11 mouse cellular contexts compared by ENCODE assay signal in the genomic region with DNA sequence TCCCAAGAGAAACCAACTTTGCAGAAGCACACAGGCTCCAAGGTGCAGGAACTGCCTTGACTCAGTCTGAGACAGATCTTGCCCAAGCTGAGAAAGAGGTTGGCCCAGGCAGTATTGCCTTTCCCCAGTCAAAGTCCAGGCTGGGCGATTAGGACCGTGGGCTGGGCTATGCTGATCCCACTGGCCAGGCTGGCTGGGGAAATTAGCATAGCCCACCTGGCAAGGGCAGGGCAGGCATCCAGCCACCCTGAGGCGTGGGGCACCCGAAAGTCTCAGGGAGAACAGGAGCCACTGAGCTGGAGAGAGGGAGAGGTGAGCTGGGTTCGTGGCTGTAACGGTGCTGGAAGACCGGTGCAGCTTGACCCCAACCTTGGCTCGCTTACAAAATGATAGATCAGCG. TPM values are rescaled to one million over a fixed set of nuclear protein-coding genes. Genes with fewer than 3 reads are reported as not detected.
A peak's percentile ranks its signal among the peaks of the same experiment; 100 is the strongest.
DNase-seq lines count a peak whose midpoint lies in the region; ATAC-seq and TF ChIP-seq lines count a peak whose summit lies in the region.
"Had no signal": no experiment of that assay in that cellular context is flagged by ENCODE, and none has a peak within 500 bp of the region (broad histone marks: within the 10 kb centered on the region; RNA-seq: fewer than 3 reads in every experiment).

No protein-coding gene starts in this region.

- no peak for DNase-seq in heart, adult 18-20 months
- DNase-seq in layer of hippocampus, postnatal 36 days, result no peak
- no peak for DNase-seq in spleen, adult 18-20 months

- peaks cover 12% of the 10 kb centered on the region for H3K4me1 ChIP-seq in heart, embryonic 12.5 days (replicated peaks)
- peaks cover 49% of the 10 kb centered on the region for H3K4me1 ChIP-seq in megakaryocyte, embryonic 14.5 days
- H3K4me1 ChIP-seq in forebrain, embryonic 16.5 days (replicated peaks; ENCODE audit: control insufficient read depth, insufficient read depth, low read length), result no peaks in the 10 kb centered on the region; the same call in 1 of the 2 replicates
- peaks cover 9% of the 10 kb centered on the region for H3K4me1 ChIP-seq in small intestine, adult 2 months (ENCODE audit: control insufficient read depth, insufficient read depth, insufficient read length, low read length)

- WGBS in heart, embryonic 12.5 days, result 35% methylated on average over 9 of the region's 9 CpGs
- WGBS in forebrain, embryonic 16.5 days, result 39% methylated on average over 9 of the region's 9 CpGs
- WGBS in small intestine, adult 2 months, result 20% methylated on average over 9 of the region's 9 CpGs

- no peak for TF ChIP-seq POLR2A in small intestine, adult 2 months (IDR thresholded peaks at IDR 0.05; ENCODE audit: low read depth, low read length)

- H3K27ac ChIP-seq in heart, embryonic 12.5 days (ENCODE audit: poor library complexity, severe bottlenecking), result no peak overlapping the region
- no peak overlapping the region for H3K27ac ChIP-seq in forebrain, embryonic 16.5 days (ENCODE audit: low read length)
- H3K27ac ChIP-seq in small intestine, adult 2 months (ENCODE audit: insufficient read depth, low read depth, low read length), result peak overlapping the region; percentile 69

- TF ChIP-seq CTCF in small intestine, adult 2 months (IDR thresholded peaks at IDR 0.05; ENCODE audit: extremely low read depth, insufficient read length, insufficient replicate concordance, low read depth, low read length), result no peak

- H3K9ac ChIP-seq in heart, embryonic 12.5 days, result peak overlapping the region; percentile 42; the same call in 1 of the 2 replicates
- no peak overlapping the region for H3K9ac ChIP-seq in forebrain, embryonic 16.5 days (replicated peaks; ENCODE audit: low read depth, low read length)

- H3K4me3 ChIP-seq in heart, embryonic 12.5 days, result no peak overlapping the region
- H3K4me3 ChIP-seq in megakaryocyte, embryonic 14.5 days (replicated peaks), result peak overlapping the region; percentile 42
- H3K4me3 ChIP-seq in forebrain, embryonic 16.5 days (replicated peaks; ENCODE audit: low read length), result no peak overlapping the region
- H3K4me3 ChIP-seq in small intestine, adult 2 months (ENCODE audit: low read depth, low read length), result peak overlapping the region; percentile 65

- H3K4me2 ChIP-seq in heart, embryonic 12.5 days, result peak overlapping the region; percentile 43
- H3K4me2 ChIP-seq in forebrain, embryonic 16.5 days (ENCODE audit: low read length), result no peak overlapping the region

- no peaks in the 10 kb centered on the region for H3K9me3 ChIP-seq in heart, embryonic 12.5 days (replicated peaks)
- no peaks in the 10 kb centered on the region for H3K9me3 ChIP-seq in megakaryocyte, embryonic 14.5 days
- no peaks in the 10 kb centered on the region for H3K9me3 ChIP-seq in forebrain, embryonic 16.5 days (ENCODE audit: control insufficient read depth, low read length)

- no peaks in the 10 kb centered on the region for H3K36me3 ChIP-seq in heart, embryonic 12.5 days
- H3K36me3 ChIP-seq in megakaryocyte, embryonic 14.5 days (replicated peaks; ENCODE audit: low read length), result no peaks in the 10 kb centered on the region
- no peaks in the 10 kb centered on the region for H3K36me3 ChIP-seq in forebrain, embryonic 16.5 days (ENCODE audit: control insufficient read depth, insufficient read depth)
- H3K36me3 ChIP-seq in small intestine, adult 2 months (ENCODE audit: control insufficient read depth, insufficient read depth, low read length), result no peaks in the 10 kb centered on the region

- no peak for ATAC-seq in heart, embryonic 12.5 days (ENCODE audit: insufficient number of reproducible peaks, low FRiP score)
- no peak for ATAC-seq in megakaryocyte, adult 5-6 weeks (ENCODE audit: poor library complexity, severe bottlenecking)
- peak; percentile 33; the same call in 1 of the 2 replicates for ATAC-seq in forebrain, embryonic 16.5 days

- peaks cover 26% of the 10 kb centered on the region for H3K27me3 ChIP-seq in heart, embryonic 12.5 days (replicated peaks)
- peaks cover 12% of the 10 kb centered on the region for H3K27me3 ChIP-seq in megakaryocyte, embryonic 14.5 days (replicated peaks)
- no peaks in the 10 kb centered on the region for H3K27me3 ChIP-seq in forebrain, embryonic 16.5 days (replicated peaks; ENCODE audit: control insufficient read depth, insufficient read depth, low read length)
- no peaks in the 10 kb centered on the region for H3K27me3 ChIP-seq in small intestine, adult 2 months (ENCODE audit: control insufficient read depth, insufficient read depth, low read length)

RNA-seq across cellular contexts. Expression of gene Srp9, which starts 15.4 kb away (rescaled TPM):
- polyA plus RNA-seq in heart, embryonic 12.5 days (2016; fragmentation: Nextera tagmentation; extraction: Ambion mirVana), result 122 and 123 TPM in 2 replicates
- 10 to 100 TPM; 49.4 to 52.0 TPM for total RNA-seq in heart, adult 18-20 months (2021)
- 16.4 and 53.1 TPM in 2 replicates for polyA plus RNA-seq in megakaryocyte, embryonic 14.5 days (2012; ENCODE audit: insufficient read depth, low replicate concordance)
- total RNA-seq in megakaryocyte, adult 5-6 weeks (2015), result 143 and 149 TPM in 2 replicates
- total RNA-seq in megakaryocyte, adult 5-6 weeks (2017), result 97.9 and 104 TPM in 2 replicates
- polyA plus RNA-seq in forebrain, embryonic 16.5 days (2015; fragmentation: Nextera tagmentation; extraction: Ambion mirVana), result 125 and 126 TPM in 2 replicates
- 14.6 and 23.5 TPM in 2 replicates for polyA plus RNA-seq in small intestine, adult 2 months (2012; rRNA removed)
- 10 to 100 TPM; 65.2 to 76.7 TPM for total RNA-seq in layer of hippocampus, postnatal 36 days (2021)

RNA-seq across cellular contexts. Expression of gene Vmn1r1, which starts 24.3 kb away (rescaled TPM):
- not detected in 2 replicates for polyA plus RNA-seq in heart, embryonic 12.5 days (2016; fragmentation: Nextera tagmentation; extraction: Ambion mirVana)
- total RNA-seq in heart, adult 18-20 months (2021), result not detected
- polyA plus RNA-seq in megakaryocyte, embryonic 14.5 days (2012; ENCODE audit: insufficient read depth, low replicate concordance), result not detected in 2 replicates
- not detected in 2 replicates for total RNA-seq in megakaryocyte, adult 5-6 weeks (2015)
- total RNA-seq in megakaryocyte, adult 5-6 weeks (2017), result not detected in 2 replicates
- polyA plus RNA-seq in forebrain, embryonic 16.5 days (2015; fragmentation: Nextera tagmentation; extraction: Ambion mirVana), result not detected in 2 replicates
- polyA plus RNA-seq in small intestine, adult 2 months (2012; rRNA removed), result not detected in 2 replicates
- not detected for total RNA-seq in layer of hippocampus, postnatal 36 days (2021)
- total RNA-seq: left cerebral cortex, postnatal 10 days had no signal
- polyA plus RNA-seq: activated CD4-positive, CD25-positive, alpha-beta regulatory T cell, adult 4 months; C2C12 had no signal

Comparison
In these comparisons a context has a peak if more than half of its experiments do, and no peak if none do; other contexts are left out.
1. H3K4me3 ChIP-seq: peak in megakaryocyte, embryonic 14.5 days (single experiment) and small intestine, adult 2 months (single experiment); none in heart, embryonic 12.5 days (single experiment) and forebrain, embryonic 16.5 days (single experiment).